Mouse (Mus musculus): ENCODE measurements around the gene Ergic1.

DNA sequence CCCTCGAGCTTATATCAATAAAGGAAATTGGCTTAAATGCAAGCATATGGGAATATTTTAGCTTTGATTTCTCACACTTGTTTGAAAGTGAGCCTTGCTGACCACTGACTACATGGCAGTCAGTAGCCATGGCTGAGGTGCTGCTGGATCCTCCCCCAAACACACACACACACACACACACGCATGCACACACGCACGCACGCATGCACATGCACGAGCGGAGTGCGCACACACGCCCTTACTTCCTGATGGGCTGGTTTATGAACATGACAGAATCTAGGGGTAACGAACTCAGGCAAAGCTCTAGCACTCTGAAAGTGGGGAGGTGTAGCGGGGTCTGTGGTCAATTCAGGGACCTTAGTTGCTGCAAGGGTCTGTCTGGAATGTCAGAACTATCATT lies 17.5 kb downstream of the Ergic1 start:
- TF ChIP-seq POLR2A (IDR thresholded peaks at IDR 0.05; ENCODE audit: control insufficient read depth, extremely low read depth, insufficient read depth, low read length, poor library complexity): no peak
- no peak for TF ChIP-seq CTCF (IDR thresholded peaks at IDR 0.05; ENCODE audit: borderline replicate concordance, control insufficient read depth, extremely low read depth, insufficient read depth, low read length, poor library complexity)

Measured in thymus, adult 2 months (tissue).